Mouse (Mus musculus): Measurements from ENCODE around the gene Spag5. TPM values are rescaled to one million over a fixed set of nuclear protein-coding genes. Genes with fewer than 3 reads are reported as not detected.
A peak's percentile ranks its signal among the peaks of the same experiment; 100 is the strongest.

Gene Spag5
- polyA plus RNA-seq, 1 experiment from 2014 or later = 26.3 TPM

DNA sequence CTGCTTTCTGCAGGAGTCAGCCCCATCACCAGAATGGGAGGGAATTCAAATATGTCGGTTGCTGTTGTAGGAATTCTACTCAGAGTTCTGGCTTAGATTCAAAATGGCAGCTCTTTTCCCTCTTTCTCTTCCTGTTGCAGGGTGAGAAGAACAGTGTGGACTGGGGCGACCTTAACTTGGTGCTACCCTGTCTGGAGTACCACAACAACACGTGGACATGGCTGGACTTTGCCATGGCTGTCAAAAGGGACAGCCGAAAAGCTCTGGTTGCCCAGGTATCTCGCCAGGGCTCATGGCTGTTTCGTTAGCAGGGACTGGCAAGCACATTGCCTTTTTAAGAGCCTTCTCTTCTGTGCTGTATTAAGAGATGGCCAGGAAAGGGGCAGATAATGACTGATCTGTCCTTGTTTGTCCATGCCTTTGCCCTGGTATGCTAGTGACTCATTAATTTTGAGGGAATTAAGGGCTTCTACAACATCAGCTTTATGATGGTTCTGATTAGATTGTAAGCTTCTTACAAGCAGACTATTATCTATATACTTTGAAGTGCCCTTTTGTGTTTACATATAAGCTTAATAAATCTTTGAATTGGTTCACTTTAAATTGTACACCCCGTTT, 12.1 kb upstream of the Spag5 start:
- Histone ChIP-seq H3K4me2 (no peak overlapping the region), H3K9me3 (no peaks in the 10 kb centered on the region), H3K4me3 (no peak overlapping the region), H3K27me3 (no peaks in the 10 kb centered on the region), H3K4me1 (no peaks in the 10 kb centered on the region), H3K27ac (no peak overlapping the region), H3K36me3 (peaks cover 76% of the 10 kb centered on the region), H3K9ac (no peak overlapping the region)
- 90% methylated on average over 7 of the region's 7 CpGs for WGBS
- no peak for ATAC-seq (ENCODE audit: insufficient number of reproducible peaks, low FRiP score, low TSS enrichment, low read depth)

- no peak for ATAC-seq (ENCODE audit: insufficient number of reproducible peaks, low FRiP score, low TSS enrichment, low read depth)
- Histone ChIP-seq H3K4me3 (no peak within 1 kb of the TSS), H3K4me2 (no peak within 1 kb of the TSS), H3K36me3 (peaks cover 62% of the 10 kb centered on the region), H3K27ac (no peak within 1 kb of the TSS), H3K9ac (no peak within 1 kb of the TSS), H3K4me1 (no peaks in the 10 kb centered on the region), H3K9me3 (no peaks in the 10 kb centered on the region), H3K27me3 (no peaks in the 10 kb centered on the region)
- 93% methylated on average over 4 of the region's 4 CpGs for WGBS
Observed at GRCm38 (mm10) chr11:78290654-78291053, 10.7 kb upstream of the Spag5 start, which contains the start of gene BC030499. BC030499 (plus strand) TSS chr11:78290841.

DNA sequence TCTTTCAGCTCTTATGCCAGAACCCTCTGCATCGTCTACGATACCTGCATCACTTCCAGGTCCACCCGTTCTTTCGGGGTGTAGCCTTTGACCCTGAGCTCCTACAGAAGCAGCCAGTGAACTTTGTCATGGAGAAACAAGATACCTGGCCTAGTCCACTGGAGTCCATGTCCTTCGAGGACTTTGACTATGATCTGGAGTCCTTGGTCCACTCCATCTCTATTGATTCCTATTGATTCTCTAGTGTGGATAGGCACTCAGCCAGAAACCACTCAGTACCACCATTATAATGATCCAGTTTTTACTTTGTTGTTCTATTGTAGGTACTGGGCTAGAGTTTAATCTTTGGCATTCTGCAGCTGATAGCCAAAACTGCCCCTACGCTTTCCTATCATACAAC, 6.7 kb upstream of the Spag5 start:
- H3K4me3 ChIP-seq = no peak overlapping the region
- ATAC-seq (ENCODE audit: insufficient number of reproducible peaks, low FRiP score, low TSS enrichment, low read depth) = no peak
- WGBS = 95% methylated on average over 6 of the region's 6 CpGs
- H3K9ac ChIP-seq = no peak overlapping the region
- no peaks in the 10 kb centered on the region for H3K9me3 ChIP-seq
- H3K4me2 ChIP-seq = no peak overlapping the region
- H3K36me3 ChIP-seq = peaks cover 26% of the 10 kb centered on the region
- no peaks in the 10 kb centered on the region for H3K27me3 ChIP-seq
- H3K4me1 ChIP-seq = no peaks in the 10 kb centered on the region
- H3K27ac ChIP-seq = no peak overlapping the region

GRCm38 (mm10) chr11:78300917-78301316, 412 bp upstream of the Spag5 start:
- WGBS = 59% methylated on average over 7 of the region's 7 CpGs
- 0 out of 2 replicates have a peak overlapping the region, but pooled peaks have one; percentile 50 for H3K9ac ChIP-seq
- no peak for ATAC-seq (ENCODE audit: insufficient number of reproducible peaks, low FRiP score, low TSS enrichment, low read depth)
- H3K27ac ChIP-seq = peak overlapping the region; percentile 44
- no peaks in the 10 kb centered on the region for H3K27me3 ChIP-seq
- peak overlapping the region; percentile 70 for H3K4me3 ChIP-seq
- H3K36me3 ChIP-seq = peaks cover 24% of the 10 kb centered on the region
- no peaks in the 10 kb centered on the region for H3K9me3 ChIP-seq
- H3K4me2 ChIP-seq = peak overlapping the region; percentile 89
- peaks cover 10% of the 10 kb centered on the region for H3K4me1 ChIP-seq

- Histone ChIP-seq H3K4me3 (no peak overlapping the region), H3K27me3 (no peaks in the 10 kb centered on the region), H3K4me2 (no peak overlapping the region), H3K4me1 (peaks cover 10% of the 10 kb centered on the region), H3K9me3 (no peaks in the 10 kb centered on the region), H3K27ac (no peak overlapping the region), H3K36me3 (peaks cover 46% of the 10 kb centered on the region), H3K9ac (no peak overlapping the region)
- no peak for ATAC-seq (ENCODE audit: insufficient number of reproducible peaks, low FRiP score, low TSS enrichment, low read depth)
- 87% methylated on average over 4 of the region's 4 CpGs for whole genome bisulfite sequencing
Observed at GRCm38 (mm10) chr11:78305272-78305671, 3.9 kb downstream of the Spag5 start.

- Histone ChIP-seq H3K4me1 (no peaks in the 10 kb centered on the region), H3K27ac (no peak overlapping the region), H3K4me2 (no peak overlapping the region), H3K4me3 (no peak overlapping the region), H3K9ac (no peak overlapping the region), H3K27me3 (no peaks in the 10 kb centered on the region), H3K36me3 (peaks cover 68% of the 10 kb centered on the region), H3K9me3 (no peaks in the 10 kb centered on the region)
- no peak for ATAC-seq (ENCODE audit: insufficient number of reproducible peaks, low FRiP score, low TSS enrichment, low read depth)
- 88% methylated on average over 8 of the region's 8 CpGs for WGBS
Observed at GRCm38 (mm10) chr11:78310861-78311511, 9.7 kb downstream of the Spag5 start.

DNA sequence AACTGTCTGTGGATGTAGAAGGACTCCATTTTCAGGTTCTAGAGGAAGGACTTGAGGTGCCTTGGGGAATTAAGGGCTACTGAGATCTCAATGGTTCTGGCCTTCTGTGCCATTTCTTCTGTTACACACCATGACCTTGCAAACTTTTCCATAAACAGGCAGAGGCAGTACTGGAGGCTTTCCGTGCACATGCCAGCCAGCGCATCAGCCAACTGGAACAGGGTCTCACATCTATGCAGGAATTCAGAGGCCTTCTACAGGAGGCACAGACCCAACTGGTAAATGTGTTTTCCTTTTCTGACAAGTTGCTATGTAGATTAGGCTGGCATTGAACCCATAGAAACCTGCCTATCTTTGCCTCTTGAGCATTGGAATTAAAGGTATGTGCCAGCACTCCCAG, 12.3 kb downstream of the Spag5 start:
- Histone ChIP-seq H3K4me3 (no peak overlapping the region), H3K27ac (no peak overlapping the region), H3K36me3 (peaks cover 82% of the 10 kb centered on the region), H3K27me3 (no peaks in the 10 kb centered on the region), H3K9ac (no peak overlapping the region), H3K9me3 (no peaks in the 10 kb centered on the region), H3K4me2 (no peak overlapping the region), H3K4me1 (no peaks in the 10 kb centered on the region)
- ATAC-seq (ENCODE audit: insufficient number of reproducible peaks, low FRiP score, low TSS enrichment, low read depth) = no peak
- 96% methylated on average over 2 of the region's 2 CpGs for WGBS

DNA sequence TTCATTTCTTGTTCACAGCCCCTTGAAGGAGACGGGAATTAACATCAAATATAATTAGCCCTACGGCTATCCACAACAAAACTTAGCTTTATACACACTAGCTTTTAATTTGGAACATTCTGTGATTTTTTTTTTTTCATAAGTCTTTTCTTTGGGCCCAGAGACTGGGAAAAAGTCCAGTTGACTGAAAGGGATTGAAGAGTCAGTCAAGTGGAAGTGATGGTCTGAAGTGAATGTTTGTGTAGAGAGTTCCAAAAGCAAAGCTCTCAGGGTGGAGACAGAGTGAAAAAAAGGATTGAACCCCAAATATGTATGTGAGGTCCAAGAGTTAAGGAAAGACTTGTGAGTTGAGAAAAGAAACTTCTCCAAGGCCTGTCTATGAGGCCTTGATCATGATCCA, 17.1 kb downstream of the Spag5 start:
- no peaks in the 10 kb centered on the region for H3K9me3 ChIP-seq
- no peaks in the 10 kb centered on the region for H3K27me3 ChIP-seq
- ATAC-seq (ENCODE audit: insufficient number of reproducible peaks, low FRiP score, low TSS enrichment, low read depth) = no peak
- H3K36me3 ChIP-seq = peaks cover 73% of the 10 kb centered on the region
- H3K4me2 ChIP-seq = no peak overlapping the region
- WGBS = 83% methylated on average over 2 of the region's 2 CpGs
- no peak overlapping the region for H3K4me3 ChIP-seq
- no peak overlapping the region for H3K27ac ChIP-seq
- no peak overlapping the region for H3K9ac ChIP-seq
- peaks cover 19% of the 10 kb centered on the region for H3K4me1 ChIP-seq

DNA sequence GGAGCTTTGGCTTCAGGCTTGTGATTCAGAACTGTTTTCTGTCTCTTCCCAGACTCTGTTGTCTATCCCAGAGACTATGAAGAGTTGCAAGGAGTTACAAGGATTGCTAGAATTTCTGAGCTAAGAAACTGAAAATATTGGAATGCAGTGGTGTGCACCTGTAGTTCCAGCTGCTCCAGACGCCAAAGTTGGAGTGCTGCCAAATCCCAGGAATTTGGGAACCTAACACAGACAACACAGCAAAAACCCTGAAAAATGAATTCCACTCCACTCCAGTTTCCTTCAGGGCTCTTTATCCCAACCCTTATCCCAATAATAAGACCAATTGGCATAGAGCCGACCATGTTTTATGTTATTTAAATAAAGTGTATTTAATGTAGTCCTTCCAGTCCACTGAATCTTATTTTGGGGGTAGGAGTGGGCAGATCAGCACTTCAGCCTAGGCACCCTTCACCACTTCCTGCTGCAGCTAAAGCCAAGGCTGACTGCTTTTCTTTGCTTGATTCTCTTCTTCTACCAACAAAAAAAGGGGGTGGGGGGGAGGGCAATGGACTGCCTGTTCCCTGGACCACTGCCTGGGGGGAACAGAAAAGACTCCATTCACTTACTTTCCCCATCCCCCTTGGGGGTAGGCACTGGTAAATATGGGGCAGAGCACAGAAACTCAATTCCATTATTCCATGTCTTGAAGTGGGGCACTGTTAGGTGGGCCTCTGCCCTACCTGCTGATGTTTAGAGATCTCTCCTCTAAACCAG, 20.9 kb downstream of the Spag5 start:
- Histone ChIP-seq H3K4me1 (peaks cover 20% of the 10 kb centered on the region), H3K9me3 (no peaks in the 10 kb centered on the region), H3K27ac (peak overlapping the region; percentile 54), H3K36me3 (peaks cover 38% of the 10 kb centered on the region), H3K4me3 (0 out of 2 replicates have a peak overlapping the region, but pooled peaks have one; percentile 23), H3K9ac (no peak overlapping the region), H3K27me3 (no peaks in the 10 kb centered on the region), H3K4me2 (peak overlapping the region; percentile 40)
- WGBS = 31% methylated on average over 2 of the region's 2 CpGs
- no peak for ATAC-seq (ENCODE audit: insufficient number of reproducible peaks, low FRiP score, low TSS enrichment, low read depth)

DNA sequence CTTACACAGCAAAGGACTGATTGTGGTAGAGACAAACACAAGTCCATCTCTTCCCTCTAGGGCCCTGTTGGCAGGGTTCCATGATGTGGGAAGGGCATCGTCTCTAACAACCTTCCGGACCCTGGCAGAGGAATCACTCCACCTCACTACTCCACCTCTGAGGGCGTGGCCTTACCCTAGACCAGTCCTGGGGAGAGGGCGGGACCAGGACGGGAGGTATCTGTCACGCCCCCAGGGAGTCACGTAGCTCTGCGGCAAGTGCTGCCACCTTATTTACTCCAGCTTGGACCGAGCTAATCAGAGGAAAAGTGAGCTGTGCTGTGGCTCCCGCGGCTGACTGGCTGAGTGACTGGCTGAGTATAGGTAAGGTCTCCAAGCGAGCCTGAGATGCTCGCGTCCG, 21.5 kb downstream of the Spag5 start, which contains the start of gene Aldoc:
Gene Aldoc, plus strand, starts transcription at position 109 of the 400 bp plus-strand sequence.
- H3K4me1 ChIP-seq = peaks cover 20% of the 10 kb centered on the region
- peak within 1 kb of the TSS; percentile 40 for H3K4me2 ChIP-seq
- WGBS = 5% methylated on average over 15 of the region's 15 CpGs
- no peaks in the 10 kb centered on the region for H3K27me3 ChIP-seq
- peak; percentile 75 for ATAC-seq (ENCODE audit: insufficient number of reproducible peaks, low FRiP score, low TSS enrichment, low read depth)
- H3K36me3 ChIP-seq = peaks cover 32% of the 10 kb centered on the region
- no peaks in the 10 kb centered on the region for H3K9me3 ChIP-seq
- H3K9ac ChIP-seq = no peak within 1 kb of the TSS
- peak within 1 kb of the TSS; percentile 54 for H3K27ac ChIP-seq
- H3K4me3 ChIP-seq = peak within 1 kb of the TSS; percentile 23

- 85% methylated on average over 15 of the region's 15 CpGs for WGBS
- Histone ChIP-seq H3K4me2 (no peak overlapping the region), H3K4me3 (no peak overlapping the region), H3K27me3 (no peaks in the 10 kb centered on the region), H3K9me3 (no peaks in the 10 kb centered on the region), H3K4me1 (peaks cover 26% of the 10 kb centered on the region), H3K36me3 (peaks cover 20% of the 10 kb centered on the region), H3K27ac (no peak overlapping the region), H3K9ac (no peak overlapping the region)
- no peak for ATAC-seq (ENCODE audit: insufficient number of reproducible peaks, low FRiP score, low TSS enrichment, low read depth)
Observed at GRCm38 (mm10) chr11:78324000-78324785, 22.9 kb downstream of the Spag5 start.

All from limb, embryonic 15.5 days (tissue).